Mouse (Mus musculus) limb, embryonic 13.5 days (tissue): ENCODE measurements around the gene Galnt9. TPM values are rescaled to one million over a fixed set of nuclear protein-coding genes. Genes with fewer than 3 reads are reported as not detected.

Experiments
- ATAC-seq: fragments of 200-750 bp; cut with Nextera tagmentation; 2 replicates; pipeline ENCODE4 v1.8.0; 2017; ENCODE audit warnings: low read depth, moderate number of reproducible peaks, moderate TSS enrichment; ENCODE audit not compliant: low FRiP score
- H3K27ac ChIP-seq: fragments of 300-500 bp; sonication (generic); 2 replicates; pipeline ENCODE4 v1.5.1; 2015; ENCODE audit warnings: inconsistent platforms, mild to moderate bottlenecking, moderate library complexity
- H3K27me3 ChIP-seq: fragments of 300-500 bp; sonication (generic); 2 replicates; pipeline ENCODE4 v1.6.1; 2015; ENCODE audit warnings: mild to moderate bottlenecking, inconsistent platforms
- H3K36me3 ChIP-seq: fragments of 300-500 bp; sonication (generic); 2 replicates; pipeline ENCODE4 v1.6.1; 2015; ENCODE audit warnings: inconsistent platforms, mild to moderate bottlenecking, moderate library complexity
- H3K4me1 ChIP-seq: fragments of 300-500 bp; sonication (generic); 2 replicates; pipeline ENCODE4 v1.6.1; 2015; ENCODE audit warnings: inconsistent platforms
- H3K4me2 ChIP-seq: fragments of 300-500 bp; sonication (generic); replicated peaks from 2 replicates; pipeline ENCODE4 v1.6.1; 2015; ENCODE audit warnings: inconsistent platforms, mild to moderate bottlenecking, moderate library complexity
- H3K4me3 ChIP-seq: fragments of 300-500 bp; sonication (generic); 2 replicates; pipeline ENCODE4 v1.5.1; 2015; ENCODE audit warnings: moderate library complexity, mild to moderate bottlenecking, inconsistent platforms
- H3K9ac ChIP-seq: fragments of 300-500 bp; sonication (generic); 2 replicates; pipeline ENCODE4 v1.6.1; 2015; ENCODE audit warnings: mild to moderate bottlenecking, inconsistent platforms
- H3K9me3 ChIP-seq: fragments of 300-500 bp; sonication (generic); 2 replicates; pipeline ENCODE4 v1.6.1; 2016; ENCODE audit warnings: inconsistent platforms
- WGBS: fragments of 180-500 bp; shearing (Covaris S2); methylation state at CpG from one replicate; pipeline ENCODE4 v1.1.7; 2015; 5-methylcytosine and 5-hydroxymethylcytosine counted together
- polyA plus RNA-seq: library from polyadenylated mRNA; unstranded; fragments of >200 nt; fragmentation: Nextera tagmentation; extraction: Ambion mirVana; gene quantifications from 2 replicates; pipeline ENCODE4 v1.2.1, GENCODE M21; 2015

Galnt9 gene
- polyA plus RNA-seq, 1 experiment from 2014 or later, result 0.55 TPM

DNA sequence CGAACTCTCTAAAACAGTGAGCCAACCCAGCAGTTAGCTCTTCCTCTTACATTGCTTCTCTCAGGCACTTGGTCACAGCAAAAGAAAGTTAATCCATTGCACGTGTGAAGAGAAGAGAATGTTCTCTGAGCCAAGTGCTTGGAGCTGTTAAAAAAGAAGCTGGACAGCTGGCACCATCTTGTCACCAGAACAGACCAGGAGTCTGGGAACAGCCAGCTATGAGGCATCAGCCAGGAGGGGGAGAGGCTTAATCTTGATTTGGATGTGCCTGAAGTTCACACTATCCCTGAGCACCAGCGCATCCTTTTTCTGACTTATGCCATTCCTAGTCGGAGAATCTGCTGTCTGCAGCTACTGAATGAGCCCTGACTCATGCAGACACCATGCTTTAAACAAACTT is 30.4 kb upstream of the Galnt9 start:
- H3K9me3 ChIP-seq, result no peaks in the 10 kb centered on the region
- H3K4me2 ChIP-seq, result no peak overlapping the region
- H3K36me3 ChIP-seq, result no peaks in the 10 kb centered on the region
- H3K4me3 ChIP-seq, result no peak overlapping the region
- WGBS, result 63% methylated on average over 4 of the region's 4 CpGs
- H3K9ac ChIP-seq, result no peak overlapping the region
- ATAC-seq, result no peak
- H3K4me1 ChIP-seq, result no peaks in the 10 kb centered on the region
- H3K27ac ChIP-seq, result no peak overlapping the region
- H3K27me3 ChIP-seq, result peaks cover 11% of the 10 kb centered on the region; the same call in 1 of the 2 replicates

DNA sequence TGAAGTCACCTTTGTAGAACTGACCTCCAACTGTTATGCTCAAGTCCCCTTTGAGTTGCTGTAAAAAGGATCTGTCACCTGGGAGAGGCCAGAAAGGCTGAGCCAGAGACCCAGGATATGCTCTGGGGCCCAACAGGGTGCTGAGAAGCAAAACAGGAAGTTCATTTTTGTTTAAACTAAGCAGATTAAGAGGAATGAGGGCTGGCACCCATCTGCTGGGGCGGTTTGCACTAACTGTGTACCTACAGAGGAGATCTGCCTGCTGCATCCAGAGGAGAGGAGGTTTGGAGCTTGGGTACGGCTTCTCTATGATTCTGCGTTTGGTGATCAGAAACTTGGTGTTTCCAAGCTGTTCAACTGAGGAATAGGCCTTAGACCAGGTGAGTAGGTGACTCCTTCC is 29.5 kb upstream of the Galnt9 start:
- 79% methylated on average over 3 of the region's 3 CpGs for WGBS
- no peak overlapping the region for H3K9ac ChIP-seq

DNA sequence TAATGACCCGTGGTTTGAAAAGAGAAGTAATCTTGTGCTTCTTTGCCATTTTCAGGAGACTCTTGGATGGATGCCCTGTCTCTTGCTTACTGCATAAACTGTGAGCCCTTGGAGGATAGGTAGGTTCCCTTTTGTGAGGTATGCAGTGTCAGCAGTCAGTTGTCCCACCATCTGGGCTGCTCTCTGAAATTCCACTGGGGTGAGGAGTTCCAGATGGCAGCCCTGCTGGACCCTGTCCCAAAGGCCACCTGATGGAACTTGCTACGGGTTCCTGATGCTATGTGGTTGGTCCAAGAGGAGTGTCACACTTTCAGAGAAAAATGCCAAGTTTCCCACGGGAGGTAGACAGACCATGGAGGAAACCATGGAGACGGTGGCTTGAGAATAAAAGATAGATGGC is 27.8 kb upstream of the Galnt9 start:
- WGBS, result 74% methylated on average over 4 of the region's 4 CpGs
- no peaks in the 10 kb centered on the region for H3K36me3 ChIP-seq
- H3K27me3 ChIP-seq, result peaks cover 13% of the 10 kb centered on the region; the same call in 1 of the 2 replicates
- H3K27ac ChIP-seq, result no peak overlapping the region
- H3K4me3 ChIP-seq, result no peak overlapping the region
- no peaks in the 10 kb centered on the region for H3K9me3 ChIP-seq
- no peak overlapping the region for H3K4me2 ChIP-seq
- no peak for ATAC-seq
- H3K4me1 ChIP-seq, result no peaks in the 10 kb centered on the region
- H3K9ac ChIP-seq, result no peak overlapping the region

More for the DNA sequence above, 29.5 kb upstream of the Galnt9 start:
- Histone ChIP-seq H3K4me1 (no peaks in the 10 kb centered on the region), H3K27me3 (peaks cover 13% of the 10 kb centered on the region; the same call in 1 of the 2 replicates), H3K4me2 (no peak overlapping the region), H3K27ac (no peak overlapping the region), H3K36me3 (no peaks in the 10 kb centered on the region), H3K4me3 (no peak overlapping the region), H3K9me3 (no peaks in the 10 kb centered on the region)
- ATAC-seq, result no peak

DNA sequence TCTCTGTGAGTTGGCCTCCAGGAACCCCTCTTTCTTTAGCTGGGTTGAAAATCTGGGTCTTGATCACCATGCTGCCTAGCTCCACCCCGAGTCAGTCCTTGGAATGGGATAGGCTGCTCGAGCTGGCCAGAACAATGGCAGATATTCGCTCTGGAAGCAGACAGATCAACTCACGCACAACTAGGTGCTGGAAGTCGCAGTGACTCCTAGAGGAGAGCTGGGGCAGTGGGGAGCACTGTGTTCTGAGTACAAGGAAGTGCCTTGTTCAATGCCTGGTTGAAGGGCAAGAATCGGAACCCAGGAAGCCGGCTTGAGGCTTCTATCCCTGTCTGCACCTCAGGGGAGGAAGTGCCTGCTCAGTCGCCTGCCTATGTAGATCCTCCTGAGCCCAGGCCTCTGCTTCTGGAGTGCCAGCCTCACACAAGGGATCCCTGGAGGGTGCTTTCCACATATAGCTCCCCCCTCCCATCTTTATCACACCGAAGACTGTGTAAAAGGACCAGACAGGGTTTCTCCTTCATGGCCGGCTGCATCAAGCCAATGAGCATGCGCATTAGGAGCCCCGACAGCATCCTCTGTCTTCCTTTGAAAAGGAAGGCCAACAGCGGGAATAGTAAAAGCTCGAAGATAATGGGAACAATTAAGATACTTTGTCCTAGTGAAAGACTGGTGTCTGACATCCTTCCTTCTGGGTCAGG is 25.9 kb upstream of the Galnt9 start:
- ATAC-seq, result no peak
- Histone ChIP-seq H3K27me3 (peaks cover 13% of the 10 kb centered on the region; the same call in 1 of the 2 replicates), H3K4me1 (no peaks in the 10 kb centered on the region), H3K9me3 (no peaks in the 10 kb centered on the region), H3K4me3 (no peak overlapping the region), H3K9ac (no peak overlapping the region), H3K4me2 (no peak overlapping the region), H3K27ac (no peak overlapping the region), H3K36me3 (no peaks in the 10 kb centered on the region)
- WGBS, result 50% methylated on average over 14 of the region's 14 CpGs

DNA sequence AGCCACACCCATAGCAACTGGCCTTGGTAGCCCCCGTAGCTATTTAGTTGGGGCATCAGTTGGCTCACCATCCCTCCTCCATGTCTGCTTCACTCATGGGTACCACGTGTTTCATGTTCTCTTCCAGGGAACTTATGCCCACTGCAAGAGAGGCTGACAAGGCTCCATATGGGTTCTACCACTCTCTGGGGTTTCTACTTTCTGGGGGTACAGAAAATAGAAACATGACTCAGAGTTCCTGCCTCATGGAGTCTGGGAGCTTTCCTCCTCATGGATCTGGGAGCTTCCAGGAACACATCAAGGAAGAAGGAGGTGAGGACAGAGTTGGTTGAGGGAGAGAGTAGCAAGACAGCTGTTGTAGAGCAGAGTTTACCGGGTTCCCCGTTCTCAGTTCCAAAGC is 23.2 kb upstream of the Galnt9 start:
- 86% methylated on average over 4 of the region's 4 CpGs for WGBS
- ATAC-seq, result no peak
- H3K36me3 ChIP-seq, result no peaks in the 10 kb centered on the region
- H3K4me2 ChIP-seq, result no peak overlapping the region
- H3K27ac ChIP-seq, result no peak overlapping the region
- H3K4me1 ChIP-seq, result no peaks in the 10 kb centered on the region
- peaks cover 11% of the 10 kb centered on the region; the same call in 1 of the 2 replicates for H3K27me3 ChIP-seq
- no peaks in the 10 kb centered on the region for H3K9me3 ChIP-seq
- H3K4me3 ChIP-seq, result no peak overlapping the region
- H3K9ac ChIP-seq, result no peak overlapping the region

DNA sequence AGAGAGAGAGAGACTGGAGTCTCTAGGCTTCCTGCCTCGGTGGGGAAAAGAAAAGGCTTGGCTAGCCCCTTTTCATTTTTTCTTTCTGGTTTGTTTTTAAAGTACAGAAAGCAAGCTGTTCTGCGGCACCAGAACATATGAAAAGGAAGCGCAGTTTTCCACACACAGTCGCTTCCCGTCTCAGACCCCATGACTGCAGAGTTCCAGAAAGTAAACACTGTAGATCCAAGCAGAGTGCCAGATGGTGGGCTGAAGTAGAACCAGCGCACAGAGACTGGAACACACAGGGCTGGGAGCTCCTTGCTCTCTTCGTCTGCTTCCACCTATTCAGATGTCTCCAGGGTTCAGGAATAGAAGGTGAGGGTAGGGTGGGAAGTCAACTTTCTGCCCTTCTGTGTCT is 22.3 kb upstream of the Galnt9 start:
- no peak overlapping the region for H3K9ac ChIP-seq
- WGBS, result 61% methylated on average over 7 of the region's 7 CpGs

DNA sequence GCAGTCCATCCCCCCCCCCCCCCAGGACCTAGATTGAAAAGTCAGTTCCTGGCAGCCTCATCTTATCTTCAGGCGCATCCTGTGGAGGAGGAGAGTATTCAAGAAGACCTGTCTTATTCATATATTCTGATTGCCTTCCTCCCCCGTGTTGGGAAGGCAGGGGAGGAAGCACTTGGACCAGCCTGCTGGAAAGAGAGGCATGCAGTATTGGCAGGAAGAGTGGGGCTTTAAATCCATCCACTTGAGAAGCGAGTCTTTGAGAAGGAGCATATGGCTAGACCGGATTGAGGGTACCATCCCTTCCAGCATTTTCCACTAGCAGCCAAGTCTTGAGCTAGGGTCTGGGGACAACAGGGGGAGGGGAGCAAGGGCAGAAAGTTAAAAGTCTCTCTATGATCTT is 20.9 kb upstream of the Galnt9 start:
- Histone ChIP-seq H3K36me3 (no peaks in the 10 kb centered on the region), H3K27ac (no peak overlapping the region), H3K27me3 (peaks cover 7% of the 10 kb centered on the region; the same call in 1 of the 2 replicates), H3K4me3 (no peak overlapping the region), H3K4me2 (no peak overlapping the region), H3K9me3 (no peaks in the 10 kb centered on the region), H3K4me1 (no peaks in the 10 kb centered on the region), H3K9ac (no peak overlapping the region)
- ATAC-seq, result no peak
- WGBS, result 75% methylated on average over 4 of the region's 4 CpGs

More for the DNA sequence above, 22.3 kb upstream of the Galnt9 start:
- Histone ChIP-seq H3K36me3 (no peaks in the 10 kb centered on the region), H3K4me3 (no peak overlapping the region), H3K27ac (no peak overlapping the region), H3K4me1 (no peaks in the 10 kb centered on the region), H3K27me3 (peaks cover 11% of the 10 kb centered on the region; the same call in 1 of the 2 replicates), H3K4me2 (no peak overlapping the region), H3K9me3 (no peaks in the 10 kb centered on the region)
- no peak for ATAC-seq

DNA sequence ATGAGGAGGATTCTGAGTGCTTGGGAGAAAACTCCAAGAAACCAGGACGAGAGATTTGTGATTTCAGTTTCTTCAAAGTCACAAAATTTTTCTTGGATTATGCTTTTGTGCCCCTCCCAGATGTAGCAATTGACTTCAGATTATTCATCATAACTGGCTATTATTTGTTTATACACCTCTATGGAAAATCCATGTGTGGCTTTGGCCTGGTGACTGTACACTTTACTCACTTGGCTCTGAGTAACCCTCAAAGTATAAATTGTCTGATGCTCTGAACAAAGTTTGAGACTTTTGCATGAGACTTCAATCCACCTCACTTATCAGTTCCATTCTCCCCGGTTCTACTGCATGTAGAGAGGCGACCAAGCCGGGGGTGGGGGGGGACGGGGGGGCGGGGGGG is 18.5 kb upstream of the Galnt9 start:
- H3K4me1 ChIP-seq, result no peaks in the 10 kb centered on the region
- H3K27me3 ChIP-seq, result no peaks in the 10 kb centered on the region
- H3K36me3 ChIP-seq, result no peaks in the 10 kb centered on the region
- H3K9ac ChIP-seq, result no peak overlapping the region
- WGBS, result 75% methylated on average over 6 of the region's 6 CpGs
- H3K9me3 ChIP-seq, result no peaks in the 10 kb centered on the region
- no peak overlapping the region for H3K4me3 ChIP-seq
- ATAC-seq, result no peak
- H3K27ac ChIP-seq, result no peak overlapping the region
- H3K4me2 ChIP-seq, result no peak overlapping the region

DNA sequence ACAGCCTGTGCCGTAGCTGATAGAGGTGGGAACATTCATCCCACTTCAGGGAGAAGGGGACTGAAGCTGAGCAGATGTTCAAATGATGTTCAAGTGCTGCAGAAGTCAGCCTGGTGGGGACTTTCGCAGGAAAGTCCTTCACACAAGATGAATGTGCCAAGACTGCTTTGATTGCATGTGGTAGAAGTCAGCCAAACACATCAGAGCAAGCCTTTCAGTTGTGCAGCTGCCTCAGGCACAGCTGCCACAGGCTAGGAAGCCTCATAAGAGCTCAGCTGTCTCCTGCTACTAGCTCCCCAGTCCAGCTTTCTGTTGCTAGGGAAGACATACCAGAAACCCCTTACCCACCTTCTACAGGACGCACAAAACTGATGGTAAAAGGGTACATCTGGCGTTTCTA is 17.6 kb upstream of the Galnt9 start:
- H3K9ac ChIP-seq, result no peak overlapping the region
- no peak for ATAC-seq
- H3K27me3 ChIP-seq, result no peaks in the 10 kb centered on the region
- WGBS, result 75% methylated on average over 4 of the region's 4 CpGs
- H3K4me3 ChIP-seq, result no peak overlapping the region
- H3K4me2 ChIP-seq, result no peak overlapping the region
- no peaks in the 10 kb centered on the region for H3K36me3 ChIP-seq
- no peaks in the 10 kb centered on the region for H3K4me1 ChIP-seq
- no peak overlapping the region for H3K27ac ChIP-seq
- no peaks in the 10 kb centered on the region for H3K9me3 ChIP-seq

DNA sequence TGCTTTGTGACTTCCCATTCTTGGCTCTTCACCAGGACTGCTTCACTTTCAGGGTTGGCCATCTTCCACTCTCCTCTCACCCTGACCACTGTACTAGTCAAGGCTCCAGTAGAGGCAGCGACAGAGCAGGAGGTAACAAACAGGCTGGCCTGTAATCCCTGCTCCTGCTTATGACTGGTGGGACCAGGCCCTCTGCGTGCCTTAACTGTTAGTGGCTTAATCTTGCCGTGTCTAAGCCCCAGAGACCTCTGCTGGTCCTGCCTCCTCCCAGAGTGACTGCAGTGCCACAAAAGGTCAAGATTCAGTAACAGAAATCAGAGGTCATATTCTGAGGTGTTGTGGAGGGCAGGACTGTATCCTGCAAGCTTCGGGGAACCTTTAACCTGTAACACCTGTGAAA is 13.1 kb upstream of the Galnt9 start:
- no peaks in the 10 kb centered on the region; the same call in 1 of the 2 replicates for H3K27me3 ChIP-seq
- H3K4me3 ChIP-seq, result no peak overlapping the region
- H3K9me3 ChIP-seq, result peaks cover 5% of the 10 kb centered on the region; the same call in 1 of the 2 replicates
- no peak overlapping the region for H3K4me2 ChIP-seq
- no peak overlapping the region for H3K27ac ChIP-seq
- ATAC-seq, result no peak
- no peaks in the 10 kb centered on the region for H3K4me1 ChIP-seq
- H3K9ac ChIP-seq, result no peak overlapping the region
- 59% methylated on average over 4 of the region's 4 CpGs for WGBS
- H3K36me3 ChIP-seq, result no peaks in the 10 kb centered on the region

DNA sequence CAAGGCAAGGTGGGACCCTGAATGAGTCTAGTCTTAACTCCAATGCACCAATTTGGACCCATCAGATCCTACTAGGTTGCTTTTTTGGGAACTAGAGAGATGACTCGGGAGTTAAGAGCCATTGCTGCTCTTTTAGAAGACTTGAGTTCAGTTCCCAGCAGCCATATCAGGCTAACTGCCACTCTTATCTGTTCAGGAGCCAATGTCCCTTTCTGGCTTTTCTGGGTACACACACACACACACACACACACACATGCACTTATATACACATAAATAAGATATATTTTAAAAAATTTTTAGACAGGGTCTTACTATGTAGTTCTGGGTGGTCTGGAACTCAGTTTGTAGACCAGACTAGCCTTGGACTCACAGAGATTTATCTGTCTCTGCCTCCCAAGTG is 9.8 kb upstream of the Galnt9 start:
- Histone ChIP-seq H3K9ac (no peak overlapping the region), H3K27ac (no peak overlapping the region), H3K9me3 (peaks cover 5% of the 10 kb centered on the region; the same call in 1 of the 2 replicates), H3K36me3 (no peaks in the 10 kb centered on the region), H3K4me2 (no peak overlapping the region), H3K27me3 (no peaks in the 10 kb centered on the region; the same call in 1 of the 2 replicates), H3K4me3 (no peak overlapping the region), H3K4me1 (no peaks in the 10 kb centered on the region)
- ATAC-seq, result no peak
- WGBS, result 74% methylated on average over 1 of the region's 1 CpGs

DNA sequence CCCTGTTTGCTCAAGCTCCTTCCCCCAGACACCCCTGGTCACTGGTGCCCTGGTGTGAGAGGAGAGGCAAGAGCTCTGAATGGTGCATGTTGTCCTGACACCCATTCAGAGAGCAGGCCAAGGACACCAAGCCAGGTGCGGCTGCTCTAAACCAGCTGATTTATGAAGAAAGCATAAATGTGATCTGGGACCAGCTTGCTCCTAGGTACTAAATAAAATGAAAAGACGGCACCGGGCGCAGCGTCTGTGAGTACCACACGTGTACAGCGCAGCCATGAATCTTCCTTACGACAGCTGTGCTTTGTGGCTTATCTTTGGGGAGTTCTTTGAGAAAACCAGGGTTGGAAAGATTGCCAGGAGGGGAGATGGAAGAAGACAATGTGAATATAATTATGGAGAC is 8.2 kb upstream of the Galnt9 start:
- WGBS, result 86% methylated on average over 8 of the region's 8 CpGs
- Histone ChIP-seq H3K27ac (no peak overlapping the region), H3K4me2 (no peak overlapping the region), H3K27me3 (peaks cover 6% of the 10 kb centered on the region; the same call in 1 of the 2 replicates), H3K9me3 (peaks cover 5% of the 10 kb centered on the region; the same call in 1 of the 2 replicates), H3K4me3 (no peak overlapping the region), H3K9ac (no peak overlapping the region), H3K4me1 (no peaks in the 10 kb centered on the region), H3K36me3 (no peaks in the 10 kb centered on the region)
- ATAC-seq, result no peak

DNA sequence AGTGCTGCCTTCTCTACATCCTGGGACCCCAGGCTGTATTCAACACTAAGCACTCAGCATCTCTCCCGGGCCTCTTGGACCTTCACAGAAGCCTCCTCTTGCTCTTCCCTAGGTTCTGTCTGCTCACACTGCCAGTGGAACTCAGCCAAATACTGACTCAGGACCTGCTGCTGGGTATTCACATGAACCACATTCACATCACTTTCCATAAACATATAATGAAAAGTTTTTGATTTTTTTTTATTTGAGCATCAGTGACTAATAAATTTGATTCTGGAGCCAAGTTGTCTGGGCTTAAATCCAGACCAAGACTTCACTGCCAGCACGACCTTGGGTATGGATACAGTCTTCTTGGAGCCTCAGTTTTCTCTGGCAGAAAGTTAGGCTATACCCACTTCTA is 3.2 kb upstream of the Galnt9 start:
- ATAC-seq, result no peak
- H3K36me3 ChIP-seq, result no peaks in the 10 kb centered on the region
- H3K9me3 ChIP-seq, result no peaks in the 10 kb centered on the region
- no peak overlapping the region for H3K27ac ChIP-seq
- peaks cover 8% of the 10 kb centered on the region for H3K4me1 ChIP-seq
- WGBS, result 59% methylated on average over 2 of the region's 2 CpGs
- no peak overlapping the region for H3K4me3 ChIP-seq
- no peak overlapping the region for H3K9ac ChIP-seq
- no peak overlapping the region for H3K4me2 ChIP-seq
- H3K27me3 ChIP-seq, result peaks cover 52% of the 10 kb centered on the region
